Mouse (Mus musculus) c-Kit-positive CD71-positive TER-119-positive erythroid progenitor cells, embryonic 14.5 days (primary cell): Measurements from ENCODE around the gene Src.

Experiments used
- DNase-seq: peaks from one replicate; pipeline ENCODE4 v3.0.0-alpha.2; 2013; ENCODE audit warnings: low spot score

The Src gene

GRCm38 (mm10) chr2:157437123-157437522, 18.9 kb downstream of the Src start:
- DNase-seq = no peak

DNA sequence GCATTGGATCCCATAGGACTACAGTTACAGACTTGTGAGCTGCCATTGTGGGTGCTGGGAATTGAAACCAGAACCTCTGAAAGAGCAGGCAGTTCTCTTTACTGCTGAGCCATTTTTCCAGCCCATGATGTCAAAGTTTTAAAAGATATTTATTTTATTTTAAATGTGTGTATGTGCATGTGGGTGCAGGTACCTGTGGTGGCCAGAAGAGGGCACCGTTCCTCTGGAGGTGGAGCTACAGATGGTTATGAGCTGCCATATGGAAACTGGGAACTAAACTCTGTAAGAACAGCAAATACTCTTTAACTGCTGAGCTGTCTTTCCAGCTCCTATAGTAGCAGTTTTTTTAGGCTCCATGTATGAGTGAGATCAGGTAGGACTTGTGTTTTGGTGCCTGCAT, 23.1 kb downstream of the Src start:
- DNase-seq = no peak

- no peak for DNase-seq
Observed at GRCm38 (mm10) chr2:157447297-157448158, 29.3 kb downstream of the Src start.

- DNase-seq = no peak
Observed at GRCm38 (mm10) chr2:157448356-157448755, 30.1 kb downstream of the Src start.

DNA sequence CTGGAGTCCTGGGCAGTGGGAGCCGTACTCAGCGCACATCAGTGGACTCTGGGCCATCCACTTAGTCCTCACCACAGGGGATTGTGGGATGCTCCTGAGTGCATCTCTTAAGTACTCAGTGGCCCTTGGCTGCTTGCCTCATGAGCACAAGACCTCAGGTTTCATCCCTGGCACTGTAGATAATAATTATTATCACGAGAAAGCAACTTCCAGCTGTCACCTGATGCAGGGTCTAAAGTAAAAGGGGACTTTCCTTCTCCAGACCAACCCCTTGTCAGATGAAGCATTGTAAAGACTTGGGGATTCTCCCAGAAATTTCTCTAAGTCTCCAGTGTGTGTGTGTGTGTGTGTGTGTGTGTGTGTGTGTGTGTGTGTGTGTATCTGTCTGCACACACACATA, 32.7 kb downstream of the Src start:
- no peak for DNase-seq

DNA sequence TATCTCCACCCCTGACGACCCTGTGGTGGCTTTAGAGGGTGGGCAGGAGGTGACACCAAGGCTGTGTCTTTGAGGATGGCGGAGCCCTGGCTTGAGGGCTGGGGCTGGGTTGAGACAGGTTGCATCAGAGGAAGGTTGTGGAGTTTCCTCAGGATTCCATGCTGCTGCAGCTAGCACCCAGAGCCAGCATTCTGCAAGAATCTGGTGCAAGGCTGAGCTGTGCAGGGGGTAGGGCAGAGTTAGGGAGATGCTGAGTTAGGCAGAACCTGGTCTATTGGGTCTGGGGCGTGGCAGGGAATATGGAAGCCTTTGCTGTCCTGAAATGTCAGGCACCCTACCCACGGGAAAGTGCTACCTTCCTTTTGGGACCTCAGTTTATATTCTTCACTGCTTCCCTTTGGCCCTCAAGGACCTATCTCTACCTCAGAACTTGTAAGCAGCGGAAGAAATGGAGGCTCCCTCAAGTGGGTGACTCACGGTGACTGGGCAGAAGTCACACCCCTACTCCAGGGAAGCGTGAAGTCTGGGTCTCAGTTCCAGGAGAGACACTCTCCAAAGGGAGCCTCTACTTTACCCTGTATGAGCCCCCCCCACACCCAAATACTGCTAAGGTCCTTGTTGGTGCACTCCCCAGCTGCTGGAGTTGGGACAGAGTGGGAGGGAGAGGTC, 33.3 kb downstream of the Src start:
- no peak for DNase-seq

GRCm38 (mm10) chr2:157457100-157457806, 39.0 kb downstream of the Src start:
- peak; percentile 73 for DNase-seq

DNA sequence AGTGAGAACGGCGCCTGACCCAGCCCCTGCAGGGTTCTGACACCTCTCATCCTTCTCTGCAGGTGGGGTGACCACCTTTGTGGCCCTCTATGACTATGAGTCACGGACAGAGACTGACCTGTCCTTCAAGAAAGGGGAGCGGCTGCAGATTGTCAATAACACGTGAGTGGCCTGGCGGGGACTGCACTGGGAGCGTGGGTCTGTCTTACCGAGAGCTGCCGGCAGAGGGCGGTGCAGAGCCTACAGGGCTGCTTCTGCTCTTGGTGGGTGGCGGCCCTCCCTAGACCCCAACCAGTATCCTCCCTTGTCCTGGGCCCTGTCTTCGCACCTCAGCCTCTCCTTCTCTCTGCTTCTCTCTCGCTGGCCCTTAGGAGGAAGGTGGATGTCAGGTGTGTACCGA, 40.2 kb downstream of the Src start:
- peak; percentile 55 for DNase-seq

GRCm38 (mm10) chr2:157459736-157460135, 41.5 kb downstream of the Src start:
- no peak for DNase-seq

DNA sequence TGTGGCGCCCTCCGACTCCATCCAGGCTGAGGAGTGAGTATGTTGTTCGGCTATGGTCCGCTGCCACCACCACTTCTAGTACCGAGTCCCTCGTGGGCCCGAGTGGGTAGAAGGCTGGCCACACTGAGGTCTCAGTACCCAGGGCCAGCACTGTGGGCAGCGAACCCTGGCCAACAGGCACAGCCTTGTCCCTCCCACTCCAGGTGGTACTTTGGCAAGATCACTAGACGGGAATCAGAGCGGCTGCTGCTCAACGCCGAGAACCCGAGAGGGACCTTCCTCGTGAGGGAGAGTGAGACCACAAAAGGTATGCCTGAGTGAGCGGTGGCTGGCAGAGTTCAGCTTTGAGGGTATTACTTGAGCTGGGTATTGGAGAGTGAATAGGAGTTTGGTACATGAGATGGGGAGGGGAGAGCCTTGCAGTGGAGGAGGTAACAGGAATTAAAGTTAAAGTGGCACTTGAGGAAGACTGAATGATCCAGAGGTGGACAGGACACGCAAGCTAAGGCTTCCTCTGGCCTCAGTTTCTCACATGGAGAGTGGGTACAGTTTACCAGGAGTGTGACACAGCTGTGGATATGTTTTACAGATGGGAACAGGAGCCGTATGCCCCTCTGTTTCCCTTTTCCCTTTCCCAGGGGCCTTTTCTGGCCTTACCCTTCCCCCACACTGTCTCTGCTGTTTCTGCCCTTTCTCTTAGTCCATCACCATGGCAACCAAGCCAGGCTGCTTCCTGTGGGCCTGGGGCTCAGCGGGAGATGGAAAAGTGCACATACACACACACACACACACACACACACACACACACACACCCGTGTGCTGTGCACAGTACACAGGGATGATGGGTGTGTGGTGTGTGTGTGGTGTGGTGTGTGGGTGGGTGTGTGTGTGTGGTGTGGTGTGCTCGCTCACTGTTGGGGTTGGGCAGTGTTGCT, 44.8 kb downstream of the Src start:
- DNase-seq = no peak

- no peak for DNase-seq
Observed at GRCm38 (mm10) chr2:157463887-157464745, 45.9 kb downstream of the Src start.

DNA sequence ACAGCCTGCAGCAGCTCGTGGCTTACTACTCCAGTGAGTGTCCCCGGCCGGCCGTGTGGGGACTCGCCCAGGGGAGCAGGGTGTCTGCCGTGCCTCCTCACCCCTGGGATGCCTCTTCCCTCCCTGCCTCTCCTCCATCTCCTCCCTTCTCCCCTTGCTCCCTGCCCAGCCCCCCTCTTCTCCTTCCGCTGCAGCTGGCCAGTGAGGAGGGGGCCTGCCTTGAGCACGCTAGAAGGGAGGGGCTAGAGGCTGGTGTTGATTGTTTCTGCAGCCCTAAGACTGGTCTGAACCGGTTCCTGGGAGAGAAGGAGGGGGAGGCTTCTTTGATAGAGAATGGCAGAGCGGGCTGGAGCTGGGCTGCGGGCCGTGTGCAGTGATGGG, 46.5 kb downstream of the Src start:
- no peak for DNase-seq

- DNase-seq = no peak
Observed at GRCm38 (mm10) chr2:157466836-157467235, 48.6 kb downstream of the Src start.

- DNase-seq = no peak
Observed at GRCm38 (mm10) chr2:157468130-157468796, 50.0 kb downstream of the Src start.

- DNase-seq = no peak
Observed at GRCm38 (mm10) chr2:157471292-157471691, 53.0 kb downstream of the Src start.

DNA sequence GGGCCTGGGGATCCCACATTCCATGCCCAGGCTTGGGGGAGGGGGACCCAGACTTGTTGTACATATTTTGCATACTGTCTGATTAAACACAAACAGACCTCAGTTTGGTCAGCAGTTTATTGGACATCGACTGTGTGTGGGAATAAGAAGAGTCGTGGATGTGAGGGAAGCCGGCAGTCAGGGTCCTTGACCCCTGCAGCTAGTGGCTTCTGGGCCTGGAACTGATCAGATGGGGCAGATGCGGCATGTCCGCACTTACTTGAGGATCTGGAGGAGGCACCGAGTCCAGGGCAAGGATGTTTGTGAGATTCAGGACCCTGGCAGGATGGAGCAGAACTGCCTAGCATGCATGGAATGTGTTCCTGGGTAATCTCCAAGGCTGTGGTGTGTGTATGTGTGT, 53.5 kb downstream of the Src start:
- DNase-seq = no peak

DNA sequence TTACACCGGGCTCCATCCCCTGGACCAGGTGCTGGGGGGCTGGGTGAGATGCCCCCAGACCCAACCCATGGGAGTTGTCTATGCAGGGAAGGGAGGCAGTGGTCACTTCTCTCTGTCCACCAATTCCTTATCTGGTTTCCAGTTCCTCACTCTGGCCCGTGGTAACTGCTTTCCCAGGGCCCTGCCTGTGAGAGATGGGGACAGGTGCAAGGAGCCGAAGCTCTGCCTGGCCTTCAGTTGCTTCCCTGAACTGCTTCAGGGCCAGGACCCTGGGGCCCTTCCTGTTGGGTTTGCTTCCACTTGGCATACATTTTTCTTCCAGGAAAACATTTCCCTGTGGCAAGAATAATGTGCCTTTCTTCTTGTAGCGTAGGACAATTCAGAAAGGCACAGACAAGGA, 54.2 kb downstream of the Src start:
- no peak for DNase-seq

DNA sequence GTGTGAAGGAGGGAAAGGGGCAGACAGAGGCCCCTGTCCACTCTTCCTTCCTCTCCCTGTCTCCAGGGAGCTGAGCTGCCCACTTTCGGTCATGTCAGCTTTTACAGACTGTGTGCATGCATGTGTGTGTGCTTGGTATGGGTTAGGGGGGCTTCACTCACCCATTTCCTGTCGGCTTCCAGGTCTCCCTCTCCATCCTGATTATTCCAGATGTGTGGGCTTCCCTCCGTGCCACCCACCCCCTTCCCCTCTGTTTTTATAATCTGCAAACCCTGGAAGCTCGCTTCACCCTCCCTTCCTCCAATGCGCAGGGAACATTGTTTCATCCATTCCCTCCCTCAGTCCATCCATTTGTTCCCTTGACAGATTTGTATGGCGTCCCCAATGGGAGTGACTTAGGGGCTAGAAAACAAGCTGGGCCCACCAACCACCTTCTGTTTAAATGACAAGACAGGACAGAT, 56.1 kb downstream of the Src start:
- DNase-seq = no peak

GRCm38 (mm10) chr2:157475437-157476379, 57.5 kb downstream of the Src start:
- no peak for DNase-seq
